Mouse (Mus musculus): ENCODE data around the gene Cmah. TPM values are rescaled to one million over a fixed set of nuclear protein-coding genes. Genes with fewer than 3 reads are reported as not detected.

The Cmah gene
- polyA plus RNA-seq, 1 experiment from 2014 or later = 0.23 TPM

DNA sequence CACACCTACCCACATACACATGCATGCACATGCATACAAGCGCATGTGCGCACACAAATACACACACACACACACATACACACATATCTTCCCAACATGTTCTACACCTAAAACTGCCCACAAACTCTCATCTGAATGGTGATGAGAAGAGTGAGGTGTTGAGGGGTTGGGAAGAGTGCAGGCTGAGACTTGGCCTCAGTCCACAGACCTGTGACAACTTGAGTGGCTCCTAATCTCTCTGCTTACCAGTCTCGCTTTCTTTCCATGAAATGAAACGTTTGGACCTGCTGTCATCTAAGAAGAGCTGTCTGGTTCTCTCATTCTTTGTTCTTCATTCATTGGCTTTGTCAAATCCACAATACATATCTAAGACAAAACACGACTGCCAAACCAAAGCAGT is 169.1 kb downstream of the Cmah start:
- Histone ChIP-seq H3K36me3 (ENCODE audit: control insufficient read depth, insufficient read depth, low read length) (no peaks in the 10 kb centered on the region), H3K9me3 (ENCODE audit: control insufficient read depth, low read length) (no peaks in the 10 kb centered on the region), H3K9ac (ENCODE audit: low read length) (no peak overlapping the region), H3K27ac (ENCODE audit: low read depth) (no peak overlapping the region), H3K4me1 (replicated peaks; ENCODE audit: control insufficient read depth, insufficient read depth, low read length) (no peaks in the 10 kb centered on the region), H3K4me2 (ENCODE audit: low read length) (no peak overlapping the region), H3K27me3 (replicated peaks; ENCODE audit: control insufficient read depth, insufficient read depth, low read length) (no peaks in the 10 kb centered on the region), H3K4me3 (ENCODE audit: low read depth, low read length) (no peak overlapping the region)
- DNase-seq (ENCODE audit: low spot score) = no peak
- ATAC-seq (replicated peaks; ENCODE audit: low FRiP score, low TSS enrichment, low read depth) = no peak
- WGBS = 83% methylated on average over 5 of the region's 5 CpGs

DNA sequence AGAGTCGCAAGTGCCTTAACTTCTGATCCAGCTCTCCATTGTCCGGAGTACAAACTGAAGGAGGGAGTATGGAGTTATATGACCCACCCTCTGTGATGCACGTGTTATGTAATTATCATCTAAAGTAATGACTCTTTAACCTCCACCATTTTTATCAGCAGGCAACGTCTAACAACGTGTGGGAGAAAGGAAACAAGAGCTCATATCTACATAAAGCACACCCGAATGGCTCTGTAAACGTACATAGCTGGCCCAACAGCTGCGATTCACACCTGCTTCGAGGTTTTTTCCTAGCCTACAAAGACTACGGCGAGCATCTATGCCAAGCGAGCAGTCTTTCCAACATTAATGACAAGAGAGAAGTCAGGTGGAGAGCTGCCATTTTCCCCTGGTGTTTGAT is 169.8 kb downstream of the Cmah start:
- no peaks in the 10 kb centered on the region for H3K27me3 ChIP-seq (replicated peaks; ENCODE audit: control insufficient read depth, insufficient read depth, low read length)
- DNase-seq (ENCODE audit: low spot score) = no peak
- H3K4me3 ChIP-seq (ENCODE audit: low read depth, low read length) = no peak overlapping the region
- no peak overlapping the region for H3K9ac ChIP-seq (ENCODE audit: low read length)
- ATAC-seq (replicated peaks; ENCODE audit: low FRiP score, low TSS enrichment, low read depth) = no peak
- H3K4me2 ChIP-seq (ENCODE audit: low read length) = no peak overlapping the region
- H3K27ac ChIP-seq (ENCODE audit: low read depth) = no peak overlapping the region
- H3K4me1 ChIP-seq (replicated peaks; ENCODE audit: control insufficient read depth, insufficient read depth, low read length) = no peaks in the 10 kb centered on the region
- 73% methylated on average over 12 of the region's 12 CpGs for whole genome bisulfite sequencing
- H3K9me3 ChIP-seq (ENCODE audit: control insufficient read depth, low read length) = no peaks in the 10 kb centered on the region
- no peaks in the 10 kb centered on the region for H3K36me3 ChIP-seq (ENCODE audit: control insufficient read depth, insufficient read depth, low read length)

DNA sequence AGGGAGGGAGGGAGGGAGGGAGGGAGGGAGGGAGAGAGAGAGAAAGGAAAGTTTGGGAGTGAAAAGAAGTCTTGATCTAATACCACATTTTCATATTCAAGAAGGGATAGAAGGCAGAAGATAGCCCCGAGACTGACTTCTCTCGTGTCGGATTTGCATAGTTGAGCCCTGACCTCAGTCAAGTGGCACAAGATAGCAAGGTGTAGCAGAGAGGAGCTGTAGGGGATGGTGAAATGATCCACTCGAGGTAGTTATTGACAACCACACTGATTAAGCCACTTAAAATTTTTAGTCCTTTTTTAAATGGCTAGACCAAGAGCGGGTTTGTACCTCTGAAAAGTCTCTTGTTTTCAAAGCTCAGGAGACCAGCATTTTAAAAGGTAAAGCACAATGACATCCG is 171.1 kb downstream of the Cmah start:
- Histone ChIP-seq H3K36me3 (ENCODE audit: control insufficient read depth, insufficient read depth, low read length) (no peaks in the 10 kb centered on the region), H3K4me2 (ENCODE audit: low read length) (no peak overlapping the region), H3K9me3 (ENCODE audit: control insufficient read depth, low read length) (no peaks in the 10 kb centered on the region), H3K9ac (ENCODE audit: low read length) (no peak overlapping the region), H3K4me1 (replicated peaks; ENCODE audit: control insufficient read depth, insufficient read depth, low read length) (no peaks in the 10 kb centered on the region), H3K27me3 (replicated peaks; ENCODE audit: control insufficient read depth, insufficient read depth, low read length) (no peaks in the 10 kb centered on the region), H3K27ac (ENCODE audit: low read depth) (no peak overlapping the region), H3K4me3 (ENCODE audit: low read depth, low read length) (no peak overlapping the region)
- DNase-seq (ENCODE audit: low spot score) = no peak
- no peak for ATAC-seq (replicated peaks; ENCODE audit: low FRiP score, low TSS enrichment, low read depth)
- WGBS = 80% methylated on average over 6 of the region's 6 CpGs

DNA sequence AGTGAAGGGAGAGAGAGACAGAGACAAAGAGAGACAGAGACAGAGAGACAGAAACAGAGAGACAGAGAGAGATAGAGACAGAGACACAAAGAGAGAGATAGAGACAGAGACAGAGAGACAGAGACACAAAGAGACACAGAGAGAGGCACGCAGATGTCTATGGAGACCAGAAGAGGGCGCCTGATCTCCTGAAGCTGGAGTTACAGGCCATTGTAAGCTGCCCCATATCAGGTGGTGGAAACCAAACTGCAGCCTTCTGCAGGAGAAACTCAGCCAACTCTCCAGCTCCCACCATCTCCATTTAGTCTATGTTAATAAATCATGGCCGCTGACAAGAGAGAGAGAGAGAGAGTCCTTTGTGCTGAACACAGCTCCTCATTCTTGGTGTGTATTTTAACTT is 172.3 kb downstream of the Cmah start:
- H3K4me1 ChIP-seq (replicated peaks; ENCODE audit: control insufficient read depth, insufficient read depth, low read length) = no peaks in the 10 kb centered on the region
- no peak overlapping the region for H3K27ac ChIP-seq (ENCODE audit: low read depth)
- no peak overlapping the region for H3K4me3 ChIP-seq (ENCODE audit: low read depth, low read length)
- no peaks in the 10 kb centered on the region for H3K9me3 ChIP-seq (ENCODE audit: control insufficient read depth, low read length)
- WGBS = 52% methylated on average over 3 of the region's 3 CpGs
- no peak for DNase-seq (ENCODE audit: low spot score)
- H3K9ac ChIP-seq (ENCODE audit: low read length) = no peak overlapping the region
- no peak for ATAC-seq (replicated peaks; ENCODE audit: low FRiP score, low TSS enrichment, low read depth)
- no peaks in the 10 kb centered on the region for H3K27me3 ChIP-seq (replicated peaks; ENCODE audit: control insufficient read depth, insufficient read depth, low read length)
- no peaks in the 10 kb centered on the region for H3K36me3 ChIP-seq (ENCODE audit: control insufficient read depth, insufficient read depth, low read length)
- no peak overlapping the region for H3K4me2 ChIP-seq (ENCODE audit: low read length)

DNA sequence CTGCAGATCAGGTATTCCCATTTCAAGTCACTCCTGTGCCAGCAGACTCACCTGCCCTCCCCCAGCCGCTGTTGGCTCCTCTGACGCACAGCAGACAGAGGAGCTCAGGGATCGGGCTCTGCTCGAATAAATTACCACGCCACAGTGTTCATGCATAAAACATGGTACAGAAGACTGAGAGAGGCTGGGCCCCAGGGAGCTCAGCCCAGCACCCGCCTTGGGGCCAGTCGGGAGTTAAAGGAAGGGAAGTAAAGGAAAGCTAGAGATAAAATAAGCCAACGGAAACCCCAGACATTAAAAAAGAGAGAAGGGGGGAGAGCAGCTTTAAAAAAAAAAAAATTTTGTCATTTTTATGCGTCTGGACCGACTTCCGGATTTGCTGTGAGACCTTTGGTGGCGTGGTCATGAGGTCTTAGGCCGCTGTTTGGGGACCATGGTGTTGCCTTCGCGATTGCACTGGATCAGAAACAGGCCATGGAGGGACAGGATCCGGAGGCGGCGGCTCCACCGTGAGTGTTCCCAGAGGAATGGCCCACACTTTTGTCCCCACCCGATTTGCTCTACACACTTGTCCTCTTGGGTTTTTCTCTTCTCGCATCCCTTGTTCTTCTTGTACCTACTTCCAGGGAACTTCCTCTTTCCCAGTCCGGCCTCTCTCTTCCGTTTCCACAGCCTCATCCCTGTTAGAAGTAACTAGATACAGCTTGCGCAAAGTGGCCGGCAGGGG is 174.1 kb downstream of the Cmah start:
- Histone ChIP-seq H3K36me3 (ENCODE audit: control insufficient read depth, insufficient read depth, low read length) (no peaks in the 10 kb centered on the region), H3K27ac (ENCODE audit: low read depth) (no peak overlapping the region), H3K4me1 (replicated peaks; ENCODE audit: control insufficient read depth, insufficient read depth, low read length) (no peaks in the 10 kb centered on the region), H3K27me3 (replicated peaks; ENCODE audit: control insufficient read depth, insufficient read depth, low read length) (no peaks in the 10 kb centered on the region), H3K4me2 (ENCODE audit: low read length) (no peak overlapping the region), H3K9ac (ENCODE audit: low read length) (no peak overlapping the region), H3K9me3 (ENCODE audit: control insufficient read depth, low read length) (no peaks in the 10 kb centered on the region), H3K4me3 (ENCODE audit: low read depth, low read length) (no peak overlapping the region)
- DNase-seq (ENCODE audit: low spot score) (no peak), ATAC-seq (replicated peaks; ENCODE audit: low FRiP score, low TSS enrichment, low read depth) (no peak)
- 83% methylated on average over 25 of the region's 25 CpGs for WGBS

DNA sequence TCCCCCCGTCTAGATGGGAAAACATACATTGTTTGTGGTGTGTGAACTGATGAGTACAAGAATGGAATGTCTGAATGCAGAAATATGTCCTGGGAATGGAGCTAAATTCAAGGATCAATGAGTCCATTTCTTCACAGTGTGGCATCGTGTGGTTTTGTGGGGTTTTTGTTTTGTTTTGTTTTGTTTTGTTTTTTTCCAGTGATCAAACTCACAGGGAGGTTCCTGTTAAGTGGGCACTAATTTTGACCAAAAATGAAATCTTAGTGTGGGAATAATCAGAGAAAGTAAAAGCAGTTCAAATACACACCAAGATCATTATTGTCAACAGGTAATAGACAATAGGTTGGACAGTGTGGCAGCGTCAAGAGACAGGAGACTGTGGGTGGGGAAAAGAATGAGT is 174.7 kb downstream of the Cmah start:
- DNase-seq (ENCODE audit: low spot score) (no peak), ATAC-seq (replicated peaks; ENCODE audit: low FRiP score, low TSS enrichment, low read depth) (no peak)
- 91% methylated on average over 3 of the region's 3 CpGs for WGBS
- no peak overlapping the region for H3K9ac ChIP-seq (ENCODE audit: low read length)
- no peaks in the 10 kb centered on the region for H3K9me3 ChIP-seq (ENCODE audit: control insufficient read depth, low read length)
- H3K27ac ChIP-seq (ENCODE audit: low read depth) = no peak overlapping the region
- no peaks in the 10 kb centered on the region for H3K4me1 ChIP-seq (replicated peaks; ENCODE audit: control insufficient read depth, insufficient read depth, low read length)
- no peak overlapping the region for H3K4me3 ChIP-seq (ENCODE audit: low read depth, low read length)
- no peaks in the 10 kb centered on the region for H3K27me3 ChIP-seq (replicated peaks; ENCODE audit: control insufficient read depth, insufficient read depth, low read length)
- no peaks in the 10 kb centered on the region for H3K36me3 ChIP-seq (ENCODE audit: control insufficient read depth, insufficient read depth, low read length)
- H3K4me2 ChIP-seq (ENCODE audit: low read length) = no peak overlapping the region

DNA sequence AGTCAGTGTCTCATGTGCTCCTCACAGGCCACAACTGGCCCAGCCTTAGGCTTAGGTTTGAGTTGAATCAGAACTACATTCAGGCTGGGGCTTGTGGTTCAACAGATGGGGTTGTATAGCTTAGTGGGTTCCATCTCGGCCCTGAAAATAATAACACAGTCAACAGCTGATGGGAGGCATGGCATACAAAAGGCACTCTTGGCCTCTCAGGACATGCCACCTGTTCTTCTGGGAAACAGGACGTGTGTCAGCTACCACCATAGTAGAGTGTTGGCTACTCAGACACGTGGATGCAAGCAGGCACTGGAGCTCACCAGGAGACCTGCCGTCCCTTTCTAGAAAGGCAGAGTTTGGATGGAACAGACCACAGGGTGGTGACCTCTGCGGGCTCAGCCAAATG is 178.6 kb downstream of the Cmah start:
- no peaks in the 10 kb centered on the region for H3K27me3 ChIP-seq (replicated peaks; ENCODE audit: control insufficient read depth, insufficient read depth, low read length)
- DNase-seq (ENCODE audit: low spot score) = no peak

DNA sequence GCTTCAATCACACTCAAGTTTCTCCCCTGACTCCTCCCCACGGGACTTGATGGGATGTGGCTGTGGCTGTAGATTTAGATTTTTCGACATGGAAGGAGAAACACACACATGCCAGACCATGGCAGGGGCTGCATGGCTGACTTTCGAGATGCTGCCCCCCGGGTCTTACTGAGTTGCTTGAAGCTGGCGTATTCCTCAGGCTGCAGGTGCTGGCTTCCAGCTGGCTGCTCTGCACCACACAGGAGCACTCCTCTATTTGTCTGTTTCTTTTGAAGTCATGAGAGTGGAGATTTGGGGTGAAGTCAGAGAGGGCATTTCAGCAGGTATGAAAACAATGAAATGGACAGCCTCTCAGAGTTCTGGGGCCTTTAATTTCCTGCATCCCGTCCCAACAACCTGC is 180.0 kb downstream of the Cmah start:
- no peak overlapping the region for H3K27ac ChIP-seq (ENCODE audit: low read depth)
- H3K4me2 ChIP-seq (ENCODE audit: low read length) = no peak overlapping the region
- H3K9ac ChIP-seq (ENCODE audit: low read length) = no peak overlapping the region
- H3K27me3 ChIP-seq (replicated peaks; ENCODE audit: control insufficient read depth, insufficient read depth, low read length) = no peaks in the 10 kb centered on the region
- no peaks in the 10 kb centered on the region for H3K36me3 ChIP-seq (ENCODE audit: control insufficient read depth, insufficient read depth, low read length)
- H3K4me1 ChIP-seq (replicated peaks; ENCODE audit: control insufficient read depth, insufficient read depth, low read length) = no peaks in the 10 kb centered on the region
- DNase-seq (ENCODE audit: low spot score) (no peak), ATAC-seq (replicated peaks; ENCODE audit: low FRiP score, low TSS enrichment, low read depth) (no peak)
- no peaks in the 10 kb centered on the region for H3K9me3 ChIP-seq (ENCODE audit: control insufficient read depth, low read length)
- no peak overlapping the region for H3K4me3 ChIP-seq (ENCODE audit: low read depth, low read length)
- WGBS = 75% methylated on average over 6 of the region's 6 CpGs

More for the DNA sequence above, 178.6 kb downstream of the Cmah start:
- Histone ChIP-seq H3K27ac (ENCODE audit: low read depth) (no peak overlapping the region), H3K36me3 (ENCODE audit: control insufficient read depth, insufficient read depth, low read length) (no peaks in the 10 kb centered on the region), H3K4me1 (replicated peaks; ENCODE audit: control insufficient read depth, insufficient read depth, low read length) (no peaks in the 10 kb centered on the region), H3K9ac (ENCODE audit: low read length) (no peak overlapping the region), H3K9me3 (ENCODE audit: control insufficient read depth, low read length) (no peaks in the 10 kb centered on the region), H3K4me2 (ENCODE audit: low read length) (no peak overlapping the region), H3K4me3 (ENCODE audit: low read depth, low read length) (no peak overlapping the region)
- ATAC-seq (replicated peaks; ENCODE audit: low FRiP score, low TSS enrichment, low read depth) = no peak
- 91% methylated on average over 5 of the region's 5 CpGs for WGBS

DNA sequence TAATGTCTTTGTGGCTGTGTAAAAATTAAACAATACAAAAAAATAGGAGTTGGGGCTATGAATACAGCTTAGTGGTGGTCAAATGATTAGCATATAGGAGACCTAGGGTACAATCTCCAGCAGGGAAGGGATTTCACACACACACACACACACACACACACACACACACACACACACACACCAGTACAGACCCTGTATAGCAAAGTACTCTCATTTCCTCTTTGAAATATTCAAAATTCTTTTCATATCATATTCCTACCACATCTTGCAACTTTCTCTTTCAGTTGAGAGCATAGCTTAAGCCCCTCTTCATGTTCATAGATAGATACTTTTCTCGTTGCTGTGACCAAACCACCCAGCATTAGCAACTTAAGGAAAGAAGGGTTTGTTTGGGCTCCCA is 181.7 kb downstream of the Cmah start:
- H3K9me3 ChIP-seq (ENCODE audit: control insufficient read depth, low read length) = no peaks in the 10 kb centered on the region
- no peak overlapping the region for H3K27ac ChIP-seq (ENCODE audit: low read depth)
- no peaks in the 10 kb centered on the region for H3K4me1 ChIP-seq (replicated peaks; ENCODE audit: control insufficient read depth, insufficient read depth, low read length)
- no peaks in the 10 kb centered on the region for H3K36me3 ChIP-seq (ENCODE audit: control insufficient read depth, insufficient read depth, low read length)
- WGBS = 63% methylated on average over 1 of the region's 1 CpGs
- H3K4me2 ChIP-seq (ENCODE audit: low read length) = no peak overlapping the region
- H3K9ac ChIP-seq (ENCODE audit: low read length) = no peak overlapping the region
- H3K27me3 ChIP-seq (replicated peaks; ENCODE audit: control insufficient read depth, insufficient read depth, low read length) = no peaks in the 10 kb centered on the region
- no peak for ATAC-seq (replicated peaks; ENCODE audit: low FRiP score, low TSS enrichment, low read depth)
- no peak for DNase-seq (ENCODE audit: low spot score)
- H3K4me3 ChIP-seq (ENCODE audit: low read depth, low read length) = no peak overlapping the region
